ENCODE assay signal across 22 mouse cellular contexts in genomic region chr17:67265520-67265919, GRCm38 (mm10).
"Had no signal": no experiment of that assay in that cellular context is flagged by ENCODE, and none has a peak within 500 bp of the region (broad histone marks: within the 10 kb centered on the region; RNA-seq: fewer than 3 reads in every experiment).

No protein-coding gene starts in this region.

- H3K4me3 ChIP-seq: heart, embryonic 10.5 days; heart, embryonic 13.5 days; heart, embryonic 15.5 days; hindbrain, embryonic 12.5 days; layer of hippocampus, adult 2 months; left cerebral cortex, adult 2 months; limb, embryonic 10.5 days; limb, embryonic 12.5 days; liver, embryonic 13.5 days; liver, embryonic 15.5 days had no signal

- H3K9me3 ChIP-seq: heart, embryonic 10.5 days; heart, embryonic 13.5 days; heart, embryonic 15.5 days; hindbrain, embryonic 12.5 days; limb, embryonic 10.5 days; limb, embryonic 12.5 days; liver, embryonic 15.5 days had no signal

- H3K27me3 ChIP-seq: heart, embryonic 13.5 days; heart, embryonic 15.5 days; hindbrain, embryonic 12.5 days; limb, embryonic 12.5 days; liver, embryonic 13.5 days; liver, embryonic 15.5 days had no signal

- DNase-seq: forebrain, postnatal 0 days; gastrocnemius, postnatal 36 days; kidney, adult 8-10 months; kidney, postnatal 10 days; kidney, postnatal 4 days; liver; liver, embryonic 13.5 days; liver, postnatal 0 days had no signal

- ATAC-seq: forebrain, postnatal 0 days; hindbrain, embryonic 16.5 days; inflammation-experienced regulatory T-cells, adult 6 months; intestine, postnatal 0 days; liver, postnatal 0 days had no signal

- H3K4me2 ChIP-seq: heart, embryonic 13.5 days; heart, embryonic 15.5 days; hindbrain, embryonic 12.5 days; hindbrain, embryonic 14.5 days; limb, embryonic 12.5 days; liver, embryonic 11.5 days; liver, embryonic 13.5 days; liver, embryonic 15.5 days had no signal

- H3K36me3 ChIP-seq: heart, embryonic 10.5 days; heart, embryonic 13.5 days; heart, embryonic 15.5 days; hindbrain, embryonic 12.5 days; limb, embryonic 10.5 days; limb, embryonic 12.5 days; liver, embryonic 13.5 days; liver, embryonic 15.5 days had no signal

- H3K9ac ChIP-seq: forebrain, postnatal 0 days; heart, embryonic 13.5 days; heart, embryonic 15.5 days; hindbrain, embryonic 12.5 days; hindbrain, embryonic 14.5 days; limb, embryonic 12.5 days; liver, embryonic 13.5 days; liver, embryonic 15.5 days; liver, postnatal 0 days had no signal

- H3K27ac ChIP-seq: heart, embryonic 10.5 days; heart, embryonic 13.5 days; heart, embryonic 15.5 days; hindbrain, embryonic 12.5 days; hindbrain, embryonic 14.5 days; layer of hippocampus, adult 2 months; left cerebral cortex, adult 2 months; limb, embryonic 10.5 days; limb, embryonic 12.5 days; liver, embryonic 13.5 days; liver, embryonic 15.5 days had no signal

- H3K4me1 ChIP-seq: heart, embryonic 13.5 days; heart, embryonic 15.5 days; hindbrain, embryonic 12.5 days; limb, embryonic 12.5 days; liver, embryonic 13.5 days; liver, embryonic 15.5 days had no signal
